Mouse (Mus musculus): ENCODE measurements around the gene Meis1. TPM values are rescaled to one million over a fixed set of nuclear protein-coding genes. Genes with fewer than 3 reads are reported as not detected.

Gene Meis1
- polyA plus RNA-seq, 1 experiment from 2014 or later: 46.3 TPM

GRCm38 (mm10) chr11:18971551-18971950 lies 47.2 kb downstream of the Meis1 start:
- no peaks in the 10 kb centered on the region for H3K27me3 ChIP-seq (replicated peaks; ENCODE audit: control insufficient read depth, insufficient read depth, low read length)
- H3K4me1 ChIP-seq (ENCODE audit: control insufficient read depth, insufficient read depth, low read length): peaks cover 5% of the 10 kb centered on the region
- no peak overlapping the region for H3K4me2 ChIP-seq (ENCODE audit: low read depth, low read length)
- no peak overlapping the region for H3K9ac ChIP-seq (ENCODE audit: low read depth, low read length)
- DNase-seq (ENCODE audit: low spot score) (peak; percentile 48), ATAC-seq (ENCODE audit: low read depth) (no peak)
- WGBS: 22% methylated on average over 3 of the region's 3 CpGs
- no peak overlapping the region for H3K27ac ChIP-seq (replicated peaks; ENCODE audit: low read depth, low read length)
- H3K4me3 ChIP-seq (ENCODE audit: low read depth, low read length): no peak overlapping the region
- H3K36me3 ChIP-seq (ENCODE audit: control insufficient read depth, insufficient read depth, low read length): peaks cover 10% of the 10 kb centered on the region; the same call in 1 of the 2 replicates
- H3K9me3 ChIP-seq (ENCODE audit: control insufficient read depth, low read length): no peaks in the 10 kb centered on the region

- no peak for DNase-seq (ENCODE audit: low spot score)
- ATAC-seq (ENCODE audit: low read depth): no peak
- H3K9ac ChIP-seq (ENCODE audit: low read depth, low read length): no peak overlapping the region
- H3K27ac ChIP-seq (replicated peaks; ENCODE audit: low read depth, low read length): no peak overlapping the region
- H3K27me3 ChIP-seq (replicated peaks; ENCODE audit: control insufficient read depth, insufficient read depth, low read length): no peaks in the 10 kb centered on the region
- no peak overlapping the region for H3K4me3 ChIP-seq (ENCODE audit: low read depth, low read length)
- H3K4me1 ChIP-seq (ENCODE audit: control insufficient read depth, insufficient read depth, low read length): peaks cover 5% of the 10 kb centered on the region
- no peak overlapping the region for H3K4me2 ChIP-seq (ENCODE audit: low read depth, low read length)
- H3K36me3 ChIP-seq (ENCODE audit: control insufficient read depth, insufficient read depth, low read length): no peaks in the 10 kb centered on the region
- H3K9me3 ChIP-seq (ENCODE audit: control insufficient read depth, low read length): no peaks in the 10 kb centered on the region
- 72% methylated on average over 2 of the region's 2 CpGs for WGBS
Measured at GRCm38 (mm10) chr11:18969920-18970336, 48.9 kb downstream of the Meis1 start.

- Histone ChIP-seq H3K9ac (ENCODE audit: low read depth, low read length) (no peak overlapping the region), H3K36me3 (ENCODE audit: control insufficient read depth, insufficient read depth, low read length) (no peaks in the 10 kb centered on the region), H3K9me3 (ENCODE audit: control insufficient read depth, low read length) (no peaks in the 10 kb centered on the region), H3K4me2 (ENCODE audit: low read depth, low read length) (no peak overlapping the region), H3K27me3 (replicated peaks; ENCODE audit: control insufficient read depth, insufficient read depth, low read length) (no peaks in the 10 kb centered on the region), H3K4me1 (ENCODE audit: control insufficient read depth, insufficient read depth, low read length) (peaks cover 10% of the 10 kb centered on the region), H3K4me3 (ENCODE audit: low read depth, low read length) (no peak overlapping the region), H3K27ac (replicated peaks; ENCODE audit: low read depth, low read length) (no peak overlapping the region)
- 75% methylated on average over 5 of the region's 5 CpGs for WGBS
- DNase-seq (ENCODE audit: low spot score) (no peak), ATAC-seq (ENCODE audit: low read depth) (no peak)
Measured at GRCm38 (mm10) chr11:18964418-18964817, 54.4 kb downstream of the Meis1 start.

GRCm38 (mm10) chr11:18963202-18964136 lies 55.3 kb downstream of the Meis1 start:
- no peak for ATAC-seq (ENCODE audit: low read depth)
- no peak overlapping the region for H3K27ac ChIP-seq (replicated peaks; ENCODE audit: low read depth, low read length)

GRCm38 (mm10) chr11:18959465-18959864 lies 59.3 kb downstream of the Meis1 start:
- ATAC-seq (ENCODE audit: low read depth) (no peak), DNase-seq (ENCODE audit: low spot score) (no peak)
- Histone ChIP-seq H3K9me3 (ENCODE audit: control insufficient read depth, low read length) (no peaks in the 10 kb centered on the region), H3K4me3 (ENCODE audit: low read depth, low read length) (no peak overlapping the region), H3K27ac (replicated peaks; ENCODE audit: low read depth, low read length) (no peak overlapping the region), H3K4me1 (ENCODE audit: control insufficient read depth, insufficient read depth, low read length) (peaks cover 20% of the 10 kb centered on the region), H3K36me3 (ENCODE audit: control insufficient read depth, insufficient read depth, low read length) (no peaks in the 10 kb centered on the region), H3K4me2 (ENCODE audit: low read depth, low read length) (no peak overlapping the region), H3K27me3 (replicated peaks; ENCODE audit: control insufficient read depth, insufficient read depth, low read length) (no peaks in the 10 kb centered on the region), H3K9ac (ENCODE audit: low read depth, low read length) (no peak overlapping the region)
- WGBS: 92% methylated on average over 1 of the region's 1 CpGs

More at GRCm38 (mm10) chr11:18963202-18964136, 55.3 kb downstream of the Meis1 start:
- Histone ChIP-seq H3K27me3 (replicated peaks; ENCODE audit: control insufficient read depth, insufficient read depth, low read length) (no peaks in the 10 kb centered on the region), H3K4me3 (ENCODE audit: low read depth, low read length) (no peak overlapping the region), H3K4me2 (ENCODE audit: low read depth, low read length) (no peak overlapping the region), H3K9ac (ENCODE audit: low read depth, low read length) (no peak overlapping the region), H3K36me3 (ENCODE audit: control insufficient read depth, insufficient read depth, low read length) (no peaks in the 10 kb centered on the region), H3K4me1 (ENCODE audit: control insufficient read depth, insufficient read depth, low read length) (peaks cover 10% of the 10 kb centered on the region), H3K9me3 (ENCODE audit: control insufficient read depth, low read length) (no peaks in the 10 kb centered on the region)
- DNase-seq (ENCODE audit: low spot score): no peak
- 56% methylated on average over 15 of the region's 15 CpGs for WGBS

GRCm38 (mm10) chr11:18957805-18958770 lies 60.7 kb downstream of the Meis1 start:
- Histone ChIP-seq H3K4me1 (ENCODE audit: control insufficient read depth, insufficient read depth, low read length) (peaks cover 11% of the 10 kb centered on the region), H3K4me2 (ENCODE audit: low read depth, low read length) (peak overlapping the region; percentile 33), H3K9ac (ENCODE audit: low read depth, low read length) (0 out of 2 replicates have a peak overlapping the region, but pooled peaks have one; percentile 14), H3K9me3 (ENCODE audit: control insufficient read depth, low read length) (no peaks in the 10 kb centered on the region), H3K27me3 (replicated peaks; ENCODE audit: control insufficient read depth, insufficient read depth, low read length) (no peaks in the 10 kb centered on the region), H3K36me3 (ENCODE audit: control insufficient read depth, insufficient read depth, low read length) (no peaks in the 10 kb centered on the region), H3K27ac (replicated peaks; ENCODE audit: low read depth, low read length) (peak overlapping the region; percentile 3; the same call in 1 of the 2 replicates), H3K4me3 (ENCODE audit: low read depth, low read length) (no peak overlapping the region)
- peak; percentile 54; the same call in 1 of the 2 replicates for ATAC-seq (ENCODE audit: low read depth)
- 41% methylated on average over 12 of the region's 12 CpGs for WGBS
- peak; percentile 75 for DNase-seq (ENCODE audit: low spot score)

GRCm38 (mm10) chr11:18957097-18957804 lies 61.5 kb downstream of the Meis1 start:
- no peaks in the 10 kb centered on the region for H3K27me3 ChIP-seq (replicated peaks; ENCODE audit: control insufficient read depth, insufficient read depth, low read length)
- no peaks in the 10 kb centered on the region for H3K9me3 ChIP-seq (ENCODE audit: control insufficient read depth, low read length)
- H3K4me3 ChIP-seq (ENCODE audit: low read depth, low read length): no peak overlapping the region
- peaks cover 10% of the 10 kb centered on the region for H3K4me1 ChIP-seq (ENCODE audit: control insufficient read depth, insufficient read depth, low read length)
- peak overlapping the region; percentile 33 for H3K4me2 ChIP-seq (ENCODE audit: low read depth, low read length)
- WGBS: 43% methylated on average over 12 of the region's 12 CpGs
- peak overlapping the region; percentile 3; the same call in 1 of the 2 replicates for H3K27ac ChIP-seq (replicated peaks; ENCODE audit: low read depth, low read length)
- no peak for DNase-seq (ENCODE audit: low spot score)
- 0 out of 2 replicates have a peak overlapping the region, but pooled peaks have one; percentile 14 for H3K9ac ChIP-seq (ENCODE audit: low read depth, low read length)
- ATAC-seq (ENCODE audit: low read depth): no peak
- no peaks in the 10 kb centered on the region for H3K36me3 ChIP-seq (ENCODE audit: control insufficient read depth, insufficient read depth, low read length)

GRCm38 (mm10) chr11:18955969-18956368 lies 62.8 kb downstream of the Meis1 start:
- peaks cover 10% of the 10 kb centered on the region for H3K4me1 ChIP-seq (ENCODE audit: control insufficient read depth, insufficient read depth, low read length)
- 72% methylated on average over 7 of the region's 7 CpGs for WGBS
- no peak overlapping the region for H3K4me3 ChIP-seq (ENCODE audit: low read depth, low read length)
- DNase-seq (ENCODE audit: low spot score) (no peak), ATAC-seq (ENCODE audit: low read depth) (no peak)
- H3K9ac ChIP-seq (ENCODE audit: low read depth, low read length): no peak overlapping the region
- H3K27me3 ChIP-seq (replicated peaks; ENCODE audit: control insufficient read depth, insufficient read depth, low read length): no peaks in the 10 kb centered on the region
- no peaks in the 10 kb centered on the region for H3K36me3 ChIP-seq (ENCODE audit: control insufficient read depth, insufficient read depth, low read length)
- no peaks in the 10 kb centered on the region for H3K9me3 ChIP-seq (ENCODE audit: control insufficient read depth, low read length)
- H3K4me2 ChIP-seq (ENCODE audit: low read depth, low read length): no peak overlapping the region
- no peak overlapping the region for H3K27ac ChIP-seq (replicated peaks; ENCODE audit: low read depth, low read length)

Measured in embryonic facial prominence, embryonic 14.5 days (tissue).